Mouse (Mus musculus): ENCODE data around the gene Ccdc181.

Gene Ccdc181

DNA sequence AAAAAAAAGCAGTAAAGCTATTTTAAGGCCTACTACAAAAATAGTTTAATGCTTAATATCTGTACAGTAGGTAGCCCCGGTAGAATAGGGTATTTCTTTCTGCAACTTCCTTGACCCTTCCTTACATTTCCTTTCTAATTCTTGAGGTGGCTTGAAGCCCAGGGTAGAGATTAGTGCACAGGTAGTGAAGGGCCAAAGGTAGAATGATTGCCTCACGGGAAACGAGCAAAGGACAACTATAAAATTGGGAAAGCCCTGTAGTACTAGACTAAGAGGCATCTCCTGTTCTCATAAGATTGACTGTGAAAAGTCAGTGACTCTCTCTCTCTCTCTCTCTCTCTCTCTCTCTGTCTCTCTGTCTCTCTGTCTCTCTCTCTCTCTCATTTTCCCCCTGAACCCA lies 60.0 kb downstream of the Ccdc181 start:
- DNase-seq (ENCODE audit: low read depth, low spot score) = no peak

DNA sequence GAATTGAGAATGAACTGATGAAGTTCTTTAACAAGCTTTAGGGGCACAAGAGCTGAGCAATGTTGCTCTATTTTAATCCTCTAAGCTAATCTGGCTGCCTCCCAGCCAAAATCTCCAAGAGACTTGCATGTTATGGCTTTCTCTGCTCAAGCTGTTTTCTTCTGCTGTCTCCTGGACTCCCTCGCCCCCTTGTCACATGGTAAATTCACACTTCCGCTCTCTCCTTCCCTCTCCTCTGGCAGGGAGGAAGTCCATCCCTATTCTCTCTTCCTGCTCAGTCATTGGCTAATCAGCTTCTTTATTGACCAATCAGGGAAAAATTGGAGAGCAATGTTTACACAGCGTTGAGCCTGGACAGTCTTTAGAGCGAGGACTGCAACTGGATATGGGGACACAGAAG lies 60.5 kb downstream of the Ccdc181 start:
- DNase-seq (ENCODE audit: low read depth, low spot score) = no peak

Measured in skeletal muscle tissue, adult 2 months (tissue).